Mouse (Mus musculus) WW6 (cell line): ENCODE measurements around the gene Zc3h14.

ENCODE experiments used
- DNase-seq: peaks from one replicate; pipeline ENCODE4 v3.0.0-alpha.2; 2013; ENCODE audit warnings: low read depth, low spot score

Zc3h14 gene

GRCm38 (mm10) chr12:98737801-98738350 lies 8.9 kb upstream of the Zc3h14 start:
- DNase-seq = no peak

GRCm38 (mm10) chr12:98741011-98741501 lies 5.7 kb upstream of the Zc3h14 start:
- DNase-seq = no peak

- DNase-seq = no peak
Measured at GRCm38 (mm10) chr12:98745626-98746025, 1.1 kb upstream of the Zc3h14 start.

GRCm38 (mm10) chr12:98746131-98746530 lies 633 bp upstream of the Zc3h14 start:
- DNase-seq = no peak

- no peak for DNase-seq
Measured at GRCm38 (mm10) chr12:98747380-98747753, 603 bp downstream of the Zc3h14 start.

GRCm38 (mm10) chr12:98757636-98758035 lies 10.9 kb downstream of the Zc3h14 start:
- no peak for DNase-seq

GRCm38 (mm10) chr12:98759700-98760099 lies 12.9 kb downstream of the Zc3h14 start:
- no peak for DNase-seq

GRCm38 (mm10) chr12:98766241-98766640 lies 19.5 kb downstream of the Zc3h14 start:
- DNase-seq = no peak

GRCm38 (mm10) chr12:98777509-98777908 lies 30.7 kb downstream of the Zc3h14 start:
- DNase-seq = no peak

- no peak for DNase-seq
Measured at GRCm38 (mm10) chr12:98779148-98779547, 32.4 kb downstream of the Zc3h14 start.

- no peak for DNase-seq
Measured at GRCm38 (mm10) chr12:98784251-98784650, 37.5 kb downstream of the Zc3h14 start.

GRCm38 (mm10) chr12:98795731-98796318 lies 49.1 kb downstream of the Zc3h14 start:
- no peak for DNase-seq

- no peak for DNase-seq
Measured at GRCm38 (mm10) chr12:98800334-98800733, 53.6 kb downstream of the Zc3h14 start.

- no peak for DNase-seq
Measured at GRCm38 (mm10) chr12:98802245-98802644, 55.5 kb downstream of the Zc3h14 start.

GRCm38 (mm10) chr12:98804078-98804748 lies 57.4 kb downstream of the Zc3h14 start:
- no peak for DNase-seq

GRCm38 (mm10) chr12:98820781-98821180 lies 74.0 kb downstream of the Zc3h14 start:
- no peak for DNase-seq

- no peak for DNase-seq
Measured at GRCm38 (mm10) chr12:98831122-98831521, 84.4 kb downstream of the Zc3h14 start.

GRCm38 (mm10) chr12:98832929-98833598 lies 86.3 kb downstream of the Zc3h14 start:
- DNase-seq = no peak

GRCm38 (mm10) chr12:98833901-98834300 lies 87.1 kb downstream of the Zc3h14 start:
- no peak for DNase-seq

- no peak for DNase-seq
Measured at GRCm38 (mm10) chr12:98834879-98835278, 88.1 kb downstream of the Zc3h14 start.

- no peak for DNase-seq
Measured at GRCm38 (mm10) chr12:98835466-98835865, 88.7 kb downstream of the Zc3h14 start.
